Mouse (Mus musculus) E14TG2a.4 (cell line): Measurements from ENCODE around the gene Ccdc151.

Source experiments
- H3K27me3 ChIP-seq: 2 replicates; pipeline ENCODE4 v1.6.1; 2014; ENCODE audit warnings: low read length, control low read depth; ENCODE audit not compliant: insufficient read depth
- H3K36me3 ChIP-seq: 2 replicates; pipeline ENCODE4 v1.6.1; 2014; ENCODE audit warnings: low read length, control low read depth; ENCODE audit not compliant: insufficient read depth
- H3K4me1 ChIP-seq: replicated peaks from 2 replicates; pipeline ENCODE4 v1.6.1; 2014; ENCODE audit warnings: low read depth, low read length, control low read depth
- H3K4me3 ChIP-seq: replicated peaks from 2 replicates; pipeline ENCODE4 v1.5.1; 2014; ENCODE audit warnings: mild to moderate bottlenecking, low read length
- H3K9me3 ChIP-seq: 2 replicates; pipeline ENCODE4 v1.6.1; 2014; ENCODE audit warnings: low read length, control low read depth
- CTCF ChIP-seq: conservative IDR thresholded peaks from 2 replicates; pipeline ENCODE4 v1.5.1; 2014; ENCODE audit warnings: low read length
- NANOG ChIP-seq: IDR thresholded peaks from 2 replicates; pipeline ENCODE4 v1.6.1; 2014; ENCODE audit warnings: borderline replicate concordance, low read length, mixed read lengths
- POU5F1 ChIP-seq: IDR thresholded peaks from 2 replicates; pipeline ENCODE4 v1.6.1; 2014; ENCODE audit warnings: low read length, borderline replicate concordance

Ccdc151 gene

DNA sequence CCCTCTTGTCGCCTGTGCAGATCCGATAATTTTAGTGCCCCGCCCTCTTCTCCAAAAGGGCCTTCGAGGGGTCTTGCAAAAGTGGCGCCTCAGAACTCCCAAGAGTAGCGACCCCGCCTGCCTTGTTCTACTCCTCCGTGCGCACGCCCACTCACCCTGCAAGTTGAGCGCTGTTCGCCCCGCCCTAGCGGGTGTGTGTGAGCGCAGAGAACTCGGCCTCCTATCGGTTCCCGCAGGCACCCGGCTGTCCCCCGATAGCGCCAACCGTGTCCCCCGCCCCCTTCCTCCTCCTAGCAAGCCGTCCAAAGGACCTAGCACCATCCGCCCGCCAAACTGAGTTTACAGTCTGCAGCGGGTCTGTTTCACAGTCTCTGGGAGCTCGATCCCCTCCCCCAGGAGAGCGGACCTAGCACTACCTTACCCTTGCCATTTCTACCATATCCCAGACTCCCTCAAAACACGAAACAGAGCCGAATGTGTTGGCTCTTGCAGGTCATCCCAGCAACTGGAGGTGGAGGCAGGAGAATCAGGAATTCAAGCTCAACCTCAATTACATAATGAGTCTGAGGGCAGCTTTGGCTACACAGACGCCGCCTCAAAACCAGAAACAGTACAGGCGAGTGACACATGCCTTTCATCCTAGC is 39.9 kb downstream of the Ccdc151 start:
- H3K4me3 ChIP-seq, result peak overlapping the region; percentile 74
- H3K4me1 ChIP-seq, result peaks cover 56% of the 10 kb centered on the region
- no peak for TF ChIP-seq NANOG
- TF ChIP-seq CTCF, result no peak
- TF ChIP-seq POU5F1, result no peak
- H3K9me3 ChIP-seq, result no peaks in the 10 kb centered on the region
- peaks cover 21% of the 10 kb centered on the region for H3K36me3 ChIP-seq
- peaks cover 59% of the 10 kb centered on the region for H3K27me3 ChIP-seq

DNA sequence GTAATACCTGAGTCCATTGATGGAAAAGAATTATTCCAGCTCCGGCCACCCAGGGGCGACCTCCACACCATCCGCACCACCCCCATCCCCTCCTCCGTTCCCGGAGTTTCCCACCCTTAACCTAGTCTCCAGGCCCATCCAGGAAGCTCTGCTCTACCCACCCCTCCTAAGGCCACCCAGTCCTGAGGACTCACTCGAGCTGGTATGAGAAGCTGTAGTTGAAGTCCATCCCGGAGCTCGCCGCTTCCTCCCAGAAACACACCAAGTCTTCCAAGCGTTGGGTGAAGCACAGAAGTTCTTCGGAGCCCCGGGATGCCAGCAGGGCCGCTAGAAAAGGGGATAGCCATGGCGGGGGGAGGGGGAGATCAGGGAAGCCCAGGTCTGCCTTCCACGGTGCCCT is 40.4 kb downstream of the Ccdc151 start:
- Histone ChIP-seq H3K4me1 (peaks cover 59% of the 10 kb centered on the region), H3K9me3 (no peaks in the 10 kb centered on the region), H3K36me3 (peaks cover 27% of the 10 kb centered on the region), H3K4me3 (peak overlapping the region; percentile 74), H3K27me3 (peaks cover 55% of the 10 kb centered on the region)
- TF ChIP-seq POU5F1 (no peak), CTCF (0 out of 2 replicates have a peak, but pooled peaks have one; percentile 2)

DNA sequence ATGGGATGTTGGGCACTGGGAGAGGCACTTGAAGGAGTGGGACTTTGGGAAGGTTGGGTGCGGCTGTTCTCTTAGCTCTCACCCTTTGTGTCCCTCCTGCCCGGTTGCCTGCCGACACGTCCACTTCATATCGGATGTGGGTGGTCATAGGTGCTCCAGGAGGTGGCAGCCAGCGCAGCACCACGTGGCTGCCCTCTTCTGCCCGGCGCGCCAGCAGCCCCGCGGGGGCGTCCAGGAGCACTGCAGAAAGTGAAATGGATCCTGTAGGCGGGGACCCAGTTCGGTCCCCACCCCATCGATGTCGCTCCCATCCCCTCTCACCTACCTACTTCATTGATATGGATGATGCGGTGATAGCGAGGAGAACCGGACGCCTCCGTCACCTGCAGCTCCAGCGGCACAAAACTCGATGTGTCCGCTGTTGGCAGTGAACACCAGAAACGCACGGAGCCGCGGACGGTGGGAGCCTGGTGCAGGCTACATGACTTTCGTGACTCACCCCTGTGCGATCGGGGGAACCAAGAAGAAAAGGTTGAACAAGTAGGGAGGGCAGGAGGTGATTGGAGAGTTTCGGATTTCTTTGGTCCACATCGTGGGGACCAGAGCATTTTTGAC is 41.0 kb downstream of the Ccdc151 start:
- peak overlapping the region; percentile 74 for H3K4me3 ChIP-seq
- peaks cover 64% of the 10 kb centered on the region for H3K4me1 ChIP-seq
- H3K36me3 ChIP-seq, result peaks cover 31% of the 10 kb centered on the region
- H3K27me3 ChIP-seq, result peaks cover 55% of the 10 kb centered on the region
- no peak for TF ChIP-seq POU5F1
- no peak for TF ChIP-seq NANOG
- no peak for TF ChIP-seq CTCF
- no peaks in the 10 kb centered on the region for H3K9me3 ChIP-seq

DNA sequence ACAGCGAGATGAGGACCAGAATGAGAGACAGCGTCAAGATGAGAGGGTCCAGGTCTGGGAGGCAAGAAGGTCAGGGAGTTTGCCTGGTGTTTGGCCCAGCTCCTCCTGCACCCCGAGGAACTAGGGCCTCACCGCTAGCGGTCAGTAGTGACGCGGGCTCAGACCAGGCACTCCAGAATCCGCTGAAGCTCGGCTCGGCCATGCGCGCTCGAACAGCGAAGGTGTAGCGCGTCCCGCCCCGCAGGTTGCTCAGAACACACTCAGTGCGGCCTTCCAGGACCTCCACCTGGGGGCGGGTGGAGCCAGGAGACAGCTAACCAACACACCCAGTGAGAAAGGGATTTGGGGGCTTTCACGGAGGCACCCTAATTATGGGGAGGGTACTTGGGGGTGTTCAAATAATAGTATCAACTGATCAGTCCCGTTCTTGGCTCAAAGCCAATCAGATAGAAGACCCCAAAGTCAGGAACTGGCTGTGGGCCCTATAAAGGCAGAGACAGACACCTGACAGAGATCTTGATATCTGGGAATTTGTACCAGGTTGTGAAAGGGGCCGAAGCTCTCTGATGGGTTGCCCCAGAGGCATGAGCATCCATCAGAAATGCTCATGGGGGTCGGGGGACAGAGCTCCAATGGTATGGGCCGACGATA is 41.8 kb downstream of the Ccdc151 start:
- H3K9me3 ChIP-seq, result no peaks in the 10 kb centered on the region
- H3K4me3 ChIP-seq, result peak overlapping the region; percentile 74
- H3K36me3 ChIP-seq, result peaks cover 31% of the 10 kb centered on the region
- H3K27me3 ChIP-seq, result peaks cover 55% of the 10 kb centered on the region
- H3K4me1 ChIP-seq, result peaks cover 69% of the 10 kb centered on the region
- no peak for TF ChIP-seq CTCF
- TF ChIP-seq NANOG, result no peak
- no peak for TF ChIP-seq POU5F1

DNA sequence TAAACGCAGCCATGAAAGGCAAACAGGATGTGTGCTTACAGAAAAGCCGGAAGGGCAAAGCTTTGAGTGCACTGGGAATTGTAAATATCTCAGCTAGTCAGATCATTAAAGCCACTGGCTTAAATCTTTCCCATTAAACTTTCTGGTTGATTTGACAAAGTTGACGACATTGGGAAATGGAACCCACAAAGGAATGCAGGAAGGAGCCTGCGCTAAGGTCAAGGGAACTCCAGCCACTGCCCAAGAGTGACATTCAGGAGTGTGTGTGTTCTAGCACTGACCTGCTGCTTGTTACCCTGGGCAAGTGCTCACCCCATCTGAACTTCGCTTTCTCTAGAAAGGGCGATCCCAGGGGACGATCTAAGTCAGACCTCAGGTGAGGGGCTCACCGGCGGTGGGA is 42.3 kb downstream of the Ccdc151 start:
- peaks cover 31% of the 10 kb centered on the region for H3K36me3 ChIP-seq
- no peak for TF ChIP-seq CTCF
- no peak for TF ChIP-seq NANOG
- TF ChIP-seq POU5F1, result no peak
- H3K4me1 ChIP-seq, result peaks cover 69% of the 10 kb centered on the region
- no peaks in the 10 kb centered on the region for H3K9me3 ChIP-seq
- peak overlapping the region; percentile 74 for H3K4me3 ChIP-seq
- peaks cover 55% of the 10 kb centered on the region for H3K27me3 ChIP-seq

- H3K9me3 ChIP-seq, result no peaks in the 10 kb centered on the region
- peaks cover 31% of the 10 kb centered on the region for H3K36me3 ChIP-seq
- peaks cover 74% of the 10 kb centered on the region for H3K4me1 ChIP-seq
- H3K4me3 ChIP-seq, result no peak overlapping the region
- TF ChIP-seq CTCF, result no peak
- TF ChIP-seq NANOG, result no peak
- TF ChIP-seq POU5F1, result no peak
- H3K27me3 ChIP-seq, result peaks cover 54% of the 10 kb centered on the region
Measured at GRCm38 (mm10) chr9:21959244-21959643, 43.2 kb downstream of the Ccdc151 start.

- Histone ChIP-seq H3K4me3 (peak overlapping the region; percentile 23), H3K9me3 (no peaks in the 10 kb centered on the region), H3K27me3 (peaks cover 45% of the 10 kb centered on the region), H3K4me1 (peaks cover 72% of the 10 kb centered on the region), H3K36me3 (peaks cover 31% of the 10 kb centered on the region)
- TF ChIP-seq CTCF (no peak), NANOG (no peak)
Measured at GRCm38 (mm10) chr9:21958372-21958771, 44.1 kb downstream of the Ccdc151 start.

DNA sequence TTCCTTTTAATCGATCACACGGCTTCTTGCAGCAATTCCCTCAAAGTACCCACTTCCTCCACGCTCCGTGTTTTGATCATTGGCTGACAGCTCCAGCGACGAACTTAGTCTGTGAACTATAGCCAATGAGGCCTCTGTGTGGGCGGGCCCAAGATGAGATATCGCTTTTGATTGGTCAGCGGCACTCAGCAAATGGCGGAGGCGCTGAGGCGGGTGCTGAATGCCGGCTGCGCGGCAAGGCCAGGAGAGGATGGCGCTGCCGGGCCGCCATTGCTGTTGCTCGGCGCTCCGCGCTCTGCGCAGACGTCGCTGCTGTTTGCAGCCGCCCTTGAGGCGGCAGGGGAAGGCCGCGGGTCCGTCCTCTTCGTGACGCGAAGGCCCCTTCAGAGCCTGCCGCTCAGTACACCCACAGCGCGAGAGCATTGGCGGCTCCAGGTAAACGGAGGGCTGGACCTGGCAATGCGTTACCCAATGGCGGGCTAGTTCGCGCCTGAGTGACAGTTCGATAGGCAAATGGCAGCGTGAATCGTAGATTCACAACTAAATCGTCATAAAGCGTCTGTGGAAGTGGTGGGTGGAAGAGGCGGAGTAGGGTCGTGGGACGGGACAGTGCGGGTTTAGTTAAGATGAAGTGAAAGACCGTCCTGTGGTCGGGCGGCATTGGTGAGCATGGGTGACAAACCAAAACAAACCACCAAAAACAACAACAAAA is 46.7 kb downstream of the Ccdc151 start, which contains the start of gene Swsap1:
Swsap1 (plus strand) TSS at position 186 of the 712 bp plus-strand sequence.
- TF ChIP-seq CTCF (no peak; the same call in 1 of the 2 replicates), POU5F1 (no peak), NANOG (no peak)
- H3K4me3 ChIP-seq, result peak within 1 kb of the TSS; percentile 89
- peaks cover 31% of the 10 kb centered on the region for H3K36me3 ChIP-seq
- H3K9me3 ChIP-seq, result 0 out of 2 replicates have a peak, but pooled peaks cover 4% of the 10 kb centered on the region
- H3K4me1 ChIP-seq, result peaks cover 45% of the 10 kb centered on the region
- H3K27me3 ChIP-seq, result peaks cover 19% of the 10 kb centered on the region
